Mouse (Mus musculus) kidney, adult 18-20 months (tissue): ENCODE results near the gene Slc39a11.

Source experiments
- DNase-seq: peaks from one replicate; pipeline ENCODE4 v3.0.0; 2021

The Slc39a11 gene

DNA sequence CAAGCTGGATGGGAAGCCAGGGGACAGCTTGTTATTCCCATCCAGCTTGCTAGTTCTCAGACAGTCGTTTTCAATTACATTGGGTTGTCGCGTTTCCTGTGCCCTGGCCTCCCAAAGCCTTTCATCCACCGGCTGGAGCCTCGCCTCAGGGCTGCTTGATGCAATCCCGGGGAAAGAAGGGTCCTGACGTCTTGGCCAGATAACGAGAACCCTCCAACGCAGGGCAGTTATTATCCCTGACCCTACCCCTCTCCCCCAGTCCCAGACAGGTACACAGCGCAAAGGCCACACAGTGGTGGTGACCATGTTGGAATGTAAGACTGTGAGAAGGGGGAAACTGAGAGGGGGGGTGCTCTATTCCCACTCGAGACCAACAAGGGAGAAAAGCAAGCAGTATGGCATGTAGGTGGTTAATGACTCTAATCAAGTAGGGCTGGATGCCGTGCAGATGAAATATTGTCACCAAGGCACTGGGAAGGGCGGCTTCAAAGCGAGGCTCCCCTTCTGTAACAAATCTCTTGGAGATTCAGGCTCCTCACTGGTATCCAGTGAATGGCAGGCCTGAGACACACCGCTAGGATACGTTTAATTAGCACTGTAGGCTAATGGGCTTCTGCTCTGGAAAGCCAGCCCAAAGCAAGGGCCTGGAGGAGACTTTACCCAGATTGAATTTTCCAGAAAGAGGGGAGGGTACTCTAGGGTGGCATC is 196.9 kb downstream of the Slc39a11 start:
- no peak for DNase-seq

DNA sequence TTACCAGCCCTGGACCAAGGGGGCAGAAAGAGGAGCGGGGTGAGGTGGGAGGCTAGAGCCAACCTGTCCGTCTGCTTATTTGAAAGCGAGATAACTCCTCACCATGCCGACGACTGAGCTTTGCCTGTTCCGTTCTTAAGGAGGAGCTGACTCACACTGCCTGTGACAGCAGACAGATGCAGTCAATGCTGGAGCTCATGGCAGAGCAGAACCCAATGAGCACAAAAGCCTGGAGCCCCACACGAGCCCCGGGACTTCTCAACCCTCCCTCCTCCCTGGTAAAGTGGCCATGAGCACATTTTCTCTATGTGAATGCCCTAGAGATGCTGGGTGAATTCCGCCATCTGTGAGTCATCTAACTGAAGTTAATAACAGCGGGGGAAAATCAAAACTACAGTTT is 198.6 kb downstream of the Slc39a11 start:
- DNase-seq = no peak

DNA sequence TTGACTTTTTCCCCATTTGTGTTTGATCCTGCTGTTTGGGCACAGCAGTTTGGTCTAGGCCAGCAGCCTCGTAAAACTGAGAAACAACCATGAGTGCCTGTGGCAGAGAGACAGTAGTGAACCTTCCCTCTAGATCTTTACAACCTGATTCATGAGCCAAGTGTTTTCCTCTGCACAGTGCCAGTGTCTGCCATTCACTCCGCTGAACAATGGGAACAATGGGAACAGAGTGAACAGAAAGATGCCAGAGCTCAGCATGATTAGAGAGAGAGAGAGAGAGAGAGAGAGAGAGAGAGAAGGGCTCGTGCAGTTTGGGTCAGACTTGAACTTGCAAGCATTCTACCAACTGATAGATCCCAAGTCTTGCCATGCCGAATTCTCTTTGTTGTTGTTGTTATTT is 199.2 kb downstream of the Slc39a11 start:
- no peak for DNase-seq

GRCm38 (mm10) chr11:113450028-113450427 is 199.9 kb downstream of the Slc39a11 start:
- DNase-seq = no peak

GRCm38 (mm10) chr11:113442036-113442435 is 207.8 kb downstream of the Slc39a11 start:
- no peak for DNase-seq

GRCm38 (mm10) chr11:113439328-113440030 is 210.4 kb downstream of the Slc39a11 start:
- DNase-seq = no peak

GRCm38 (mm10) chr11:113438915-113439314 is 211.0 kb downstream of the Slc39a11 start:
- no peak for DNase-seq

- DNase-seq = no peak
These were observed 212.5 kb downstream of the Slc39a11 start for GRCm38 (mm10) chr11:113437357-113437756.

DNA sequence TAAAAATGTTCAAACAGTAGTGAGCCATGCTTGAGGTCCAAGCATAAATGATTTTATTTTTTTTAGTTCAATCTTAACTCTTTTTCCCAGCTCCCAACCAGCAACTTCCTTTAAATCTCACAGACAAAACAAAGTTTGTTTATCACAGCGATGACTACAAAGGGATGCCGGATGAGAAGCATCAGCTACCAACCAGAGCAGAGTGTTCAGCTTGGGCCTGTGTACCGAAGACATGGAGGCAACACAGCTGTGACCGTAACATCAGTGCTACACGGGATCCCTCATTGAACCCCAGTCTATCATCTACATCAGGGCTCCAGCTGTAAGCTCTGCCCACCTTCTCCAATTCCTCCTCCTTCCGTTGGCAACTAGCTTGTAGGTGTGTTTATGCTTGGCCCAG is 213.6 kb downstream of the Slc39a11 start:
- no peak for DNase-seq

GRCm38 (mm10) chr11:113435696-113436095 is 214.2 kb downstream of the Slc39a11 start:
- DNase-seq = no peak

DNA sequence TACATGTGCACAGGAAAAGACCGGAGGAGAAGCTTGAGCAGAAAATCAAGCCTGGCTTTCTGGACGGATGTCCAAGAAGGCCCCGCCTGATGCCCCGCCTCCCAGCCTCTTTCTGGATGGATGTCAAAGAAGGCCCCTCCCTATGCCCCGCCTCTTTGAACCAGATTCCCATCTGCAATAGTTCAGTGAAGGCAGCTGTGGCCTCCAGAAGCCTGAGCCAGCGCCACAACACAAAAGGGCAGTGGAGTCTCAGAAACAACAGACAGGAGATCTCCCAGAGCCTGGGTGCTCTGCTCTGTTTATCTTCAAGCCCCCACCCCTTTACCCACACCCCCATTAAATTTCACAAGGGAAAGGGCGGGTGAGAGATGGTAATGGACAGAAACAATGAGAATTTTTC is 218.7 kb downstream of the Slc39a11 start:
- DNase-seq = no peak

DNA sequence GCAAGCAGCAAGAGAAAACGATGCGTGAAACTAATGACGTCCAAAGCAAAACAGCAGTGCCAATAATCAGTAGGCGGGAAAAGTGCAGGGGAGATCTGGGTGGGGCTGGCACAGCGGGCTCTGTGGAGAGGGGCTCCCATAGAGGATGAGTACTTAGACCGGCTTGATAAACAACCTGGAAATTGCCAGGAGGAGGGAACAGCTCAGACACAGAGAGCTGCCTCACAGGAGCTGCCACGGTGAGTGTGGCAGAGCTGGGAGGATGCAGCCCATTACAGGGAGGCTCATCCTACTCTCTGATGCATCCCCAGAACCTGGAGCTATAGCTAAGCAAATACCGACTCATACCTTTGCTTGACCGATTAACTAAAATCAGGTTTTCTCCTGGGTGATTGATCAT is 224.0 kb downstream of the Slc39a11 start:
- no peak for DNase-seq

- no peak for DNase-seq
These were observed 224.4 kb downstream of the Slc39a11 start for GRCm38 (mm10) chr11:113425454-113425853.

DNA sequence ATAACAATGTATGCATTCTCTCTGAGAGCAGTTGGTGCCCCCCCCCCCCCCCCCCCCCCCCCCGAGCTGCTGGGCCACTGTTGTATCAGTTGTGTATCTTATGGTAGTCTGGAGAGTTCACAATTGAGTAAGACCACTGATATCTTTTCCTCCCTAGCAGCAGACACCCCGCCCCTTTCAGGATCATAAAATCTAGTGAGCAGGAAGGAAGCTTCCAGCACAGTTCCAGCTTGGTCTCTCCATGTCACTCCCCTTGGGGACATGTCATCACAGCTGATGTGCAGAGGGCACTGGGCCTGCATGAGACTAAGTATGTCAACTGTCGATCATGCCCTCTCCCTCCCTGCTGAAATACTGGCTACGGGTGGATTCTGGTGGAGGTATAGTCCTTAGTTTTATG is 225.1 kb downstream of the Slc39a11 start:
- DNase-seq = no peak

- DNase-seq = no peak
These were observed 227.3 kb downstream of the Slc39a11 start for GRCm38 (mm10) chr11:113422598-113422997.

DNA sequence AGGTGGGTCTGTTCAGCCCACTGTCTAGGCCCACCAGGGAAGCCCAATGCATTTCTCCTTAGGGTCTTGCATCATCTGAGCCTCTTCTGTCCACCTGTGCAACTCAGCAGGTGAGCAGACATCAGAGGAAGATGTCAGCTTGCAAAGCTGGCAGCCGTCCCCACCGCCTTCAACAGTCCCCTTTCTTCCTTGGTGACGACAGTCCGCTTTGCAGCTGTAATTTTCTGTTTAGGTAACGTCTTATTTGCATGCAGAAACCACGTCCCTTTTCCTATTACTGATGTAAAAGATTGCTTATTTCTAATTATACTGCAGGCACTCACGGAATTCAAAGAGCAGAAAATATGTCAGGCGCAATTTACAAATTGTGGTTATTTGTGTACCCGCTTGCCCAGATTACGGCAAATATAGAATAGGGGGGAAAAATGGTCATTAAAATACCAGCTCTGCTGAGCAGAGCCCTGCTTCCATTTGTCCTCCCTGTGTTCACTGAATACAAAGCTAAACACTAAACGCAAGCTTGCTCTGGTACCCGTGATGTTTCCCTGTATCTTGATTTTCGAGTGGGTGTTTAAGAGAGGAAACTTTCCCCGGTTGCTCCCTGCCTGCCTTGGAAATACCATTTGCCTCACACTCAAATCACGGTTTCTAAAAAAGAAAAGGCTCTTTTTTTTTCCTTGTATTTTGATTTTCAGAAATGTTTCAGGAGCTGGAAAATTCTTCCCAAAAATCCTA is 230.8 kb downstream of the Slc39a11 start:
- no peak for DNase-seq

DNA sequence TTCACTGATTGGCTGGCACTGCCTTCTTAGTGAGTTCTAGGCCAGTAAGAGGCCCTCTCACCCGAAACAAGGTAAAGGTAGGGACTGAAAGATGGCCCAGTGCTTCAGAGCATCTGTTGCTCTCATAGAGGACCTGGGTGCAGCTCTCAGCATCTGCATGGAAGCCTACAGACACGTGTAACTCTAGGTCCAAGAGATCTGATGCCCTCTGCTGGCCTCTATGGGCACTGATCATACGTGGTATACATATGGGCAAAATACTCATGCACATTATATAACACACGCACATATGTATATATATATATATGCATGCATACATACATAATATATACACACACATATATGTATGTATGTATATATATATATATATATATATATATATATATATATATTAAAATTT is 231.9 kb downstream of the Slc39a11 start:
- no peak for DNase-seq

- no peak for DNase-seq
These were observed 237.3 kb downstream of the Slc39a11 start for GRCm38 (mm10) chr11:113412545-113412944.

GRCm38 (mm10) chr11:113411798-113412197 is 238.1 kb downstream of the Slc39a11 start:
- no peak for DNase-seq

DNA sequence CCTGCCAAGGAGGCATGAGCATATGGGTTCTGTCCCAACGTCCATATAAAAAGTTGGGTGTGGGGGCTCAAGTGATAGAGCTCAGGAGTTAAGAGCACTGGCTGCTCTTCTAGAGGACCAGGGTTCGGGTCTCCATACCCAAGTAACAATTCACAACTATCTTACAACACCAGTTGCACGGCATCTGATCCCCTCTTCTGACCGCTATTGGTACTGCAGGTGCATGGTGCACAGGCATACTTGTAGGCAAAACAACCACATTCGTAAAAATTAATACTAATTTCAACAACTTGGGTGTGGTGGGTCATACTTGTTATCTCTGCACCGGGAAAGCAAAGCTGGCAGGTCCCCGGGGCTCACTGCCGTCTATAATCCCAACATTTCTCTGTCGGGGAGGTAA is 240.8 kb downstream of the Slc39a11 start:
- DNase-seq = no peak

DNA sequence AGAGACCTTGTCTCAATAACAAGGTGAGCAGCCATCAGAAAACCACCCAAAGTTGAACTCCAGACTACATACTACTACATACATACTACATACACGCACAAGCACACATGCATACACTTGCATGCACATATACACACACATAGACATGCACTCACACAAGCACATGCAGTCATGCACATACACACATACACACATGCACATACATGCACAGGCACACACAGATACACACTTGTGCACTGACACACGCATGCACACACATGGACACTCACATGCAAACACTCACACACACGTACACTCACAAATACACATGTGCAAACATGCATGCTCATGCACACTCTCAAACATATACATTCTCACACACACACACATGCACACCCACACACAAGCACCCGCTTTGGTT is 242.4 kb downstream of the Slc39a11 start:
- DNase-seq = no peak

DNA sequence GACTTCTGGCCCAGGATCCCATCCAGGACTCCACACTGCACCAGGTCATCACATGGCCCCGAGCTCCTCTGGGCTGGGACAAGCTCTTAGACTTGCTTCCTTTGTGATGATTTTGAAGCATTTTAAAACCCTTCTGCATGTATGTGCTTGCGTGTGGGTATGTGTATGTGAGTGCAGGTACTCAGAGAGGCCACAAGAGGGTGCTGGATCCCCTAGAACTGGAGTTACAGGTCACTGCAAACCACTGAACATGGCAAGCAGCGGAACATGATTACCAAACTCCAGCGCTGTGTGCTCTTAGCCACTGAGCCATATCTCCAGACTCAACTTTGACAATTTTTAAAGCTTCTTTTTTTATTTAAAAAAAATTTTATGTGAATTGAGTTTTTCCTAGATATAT is 249.0 kb downstream of the Slc39a11 start:
- DNase-seq = no peak

DNA sequence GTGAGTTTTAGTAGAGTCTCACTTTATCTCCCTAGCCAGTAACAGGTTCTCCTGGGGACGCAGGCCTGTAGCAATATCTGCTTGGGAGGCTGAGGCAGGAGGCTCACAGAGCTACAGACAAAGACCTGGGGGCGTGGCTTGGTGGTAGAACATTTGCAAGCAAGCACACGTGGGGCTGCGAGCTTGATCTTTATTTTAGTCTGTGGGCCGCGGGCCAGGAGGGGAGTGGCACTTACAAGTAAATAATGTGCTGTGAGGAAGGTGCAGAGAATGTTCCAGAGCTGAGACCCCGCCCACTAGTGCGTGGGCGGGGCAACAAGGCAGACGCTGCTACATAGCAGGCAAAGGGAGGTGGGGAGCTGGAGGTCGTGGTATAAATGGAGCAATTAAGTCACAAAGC is 250.3 kb downstream of the Slc39a11 start:
- no peak for DNase-seq

GRCm38 (mm10) chr11:113397394-113397793 is 252.5 kb downstream of the Slc39a11 start:
- DNase-seq = no peak
